Mouse (Mus musculus): Measurements from ENCODE around the gene Plcb4. TPM values are rescaled to one million over a fixed set of nuclear protein-coding genes. Genes with fewer than 3 reads are reported as not detected.
A peak's percentile ranks its signal among the peaks of the same experiment; 100 is the strongest.

The Plcb4 gene
- polyA plus RNA-seq, 1 experiment from 2014 or later: 17.6 TPM

DNA sequence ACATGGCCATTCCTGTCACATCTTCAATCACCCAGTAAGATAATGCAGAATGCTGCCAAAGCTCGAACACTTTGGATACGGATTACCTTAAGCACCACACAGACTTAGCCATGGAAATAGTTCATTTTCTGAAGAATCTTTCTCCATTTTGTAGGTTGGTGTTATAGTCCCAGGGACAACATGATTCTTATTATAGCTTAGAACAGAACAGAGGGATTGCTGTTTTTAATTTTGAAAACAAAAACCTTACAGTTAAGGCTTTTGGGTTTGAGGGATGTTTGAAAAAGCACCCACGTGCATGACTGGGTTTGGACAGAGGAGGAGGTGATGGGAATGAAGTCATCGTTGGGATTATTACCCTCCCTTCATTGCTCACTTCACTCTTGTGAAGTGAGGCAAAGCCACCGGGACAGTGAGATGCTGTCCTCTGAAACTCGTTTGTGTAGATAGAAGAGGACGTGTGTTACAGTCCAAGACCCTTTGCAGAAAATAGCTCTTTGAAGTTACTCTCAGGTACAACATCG lies 18.2 kb downstream of the Plcb4 start:
- no peaks in the 10 kb centered on the region for H3K27me3 ChIP-seq
- ATAC-seq (ENCODE audit: insufficient number of reproducible peaks, insufficient read depth, low FRiP score, low TSS enrichment, low read depth): no peak
- no peaks in the 10 kb centered on the region for H3K9me3 ChIP-seq
- H3K4me1 ChIP-seq: peaks cover 18% of the 10 kb centered on the region; the same call in 1 of the 2 replicates
- H3K27ac ChIP-seq: no peak overlapping the region
- WGBS: 54% methylated on average over 8 of the region's 8 CpGs
- no peaks in the 10 kb centered on the region for H3K36me3 ChIP-seq
- H3K4me2 ChIP-seq: no peak overlapping the region
- H3K4me3 ChIP-seq: no peak overlapping the region
- no peak overlapping the region for H3K9ac ChIP-seq

DNA sequence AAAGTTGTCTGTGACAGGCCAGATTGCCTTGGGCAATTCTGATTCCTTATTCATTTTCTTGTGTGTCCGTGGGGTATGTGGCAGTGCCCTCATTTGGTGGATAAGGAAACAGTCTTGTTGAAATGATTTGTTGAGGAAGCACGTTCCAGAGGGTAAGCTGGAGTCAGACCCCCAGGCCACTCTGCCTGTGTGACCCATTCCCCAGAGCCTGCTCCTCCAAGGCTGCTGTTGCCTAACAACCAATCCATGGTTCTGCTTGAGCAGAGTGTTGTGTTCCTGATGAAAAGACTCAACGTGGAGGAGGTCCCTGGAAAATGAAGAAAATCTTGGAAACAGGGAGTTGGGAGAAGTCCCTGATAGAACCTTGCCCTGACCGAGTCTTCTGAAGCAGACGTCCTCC lies 18.8 kb downstream of the Plcb4 start:
- Histone ChIP-seq H3K9ac (no peak overlapping the region), H3K4me3 (no peak overlapping the region), H3K27ac (no peak overlapping the region), H3K27me3 (no peaks in the 10 kb centered on the region), H3K36me3 (no peaks in the 10 kb centered on the region), H3K4me2 (no peak overlapping the region), H3K9me3 (no peaks in the 10 kb centered on the region), H3K4me1 (peaks cover 18% of the 10 kb centered on the region; the same call in 1 of the 2 replicates)
- WGBS: 52% methylated on average over 5 of the region's 5 CpGs
- ATAC-seq (ENCODE audit: insufficient number of reproducible peaks, insufficient read depth, low FRiP score, low TSS enrichment, low read depth): no peak

DNA sequence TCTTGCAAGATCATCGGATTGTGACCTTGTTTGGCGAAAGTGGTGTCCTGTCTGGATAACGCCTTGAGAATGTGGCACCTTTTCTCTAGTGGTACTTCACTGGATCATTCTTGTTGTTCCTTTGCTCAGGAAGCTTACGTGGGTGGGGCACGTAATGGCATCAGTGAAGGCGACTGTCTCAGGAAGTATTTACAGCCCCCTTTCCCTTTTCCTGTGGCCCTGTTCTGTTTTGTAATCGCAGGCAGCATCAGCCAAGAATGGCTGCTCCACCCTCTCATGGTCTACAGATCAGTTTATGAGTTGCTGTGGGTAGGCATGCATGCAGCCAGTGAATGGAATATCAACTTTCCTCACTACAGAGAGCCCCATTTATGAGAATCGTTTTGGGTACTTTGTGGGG lies 21.2 kb downstream of the Plcb4 start:
- H3K36me3 ChIP-seq: no peaks in the 10 kb centered on the region
- H3K27ac ChIP-seq: peak overlapping the region; percentile 51; the same call in 1 of the 2 replicates
- H3K4me2 ChIP-seq: no peak overlapping the region
- H3K4me1 ChIP-seq: peaks cover 18% of the 10 kb centered on the region; the same call in 1 of the 2 replicates
- H3K4me3 ChIP-seq: no peak overlapping the region
- 81% methylated on average over 8 of the region's 8 CpGs for WGBS
- H3K27me3 ChIP-seq: no peaks in the 10 kb centered on the region
- H3K9ac ChIP-seq: no peak overlapping the region
- no peak for ATAC-seq (ENCODE audit: insufficient number of reproducible peaks, insufficient read depth, low FRiP score, low TSS enrichment, low read depth)
- no peaks in the 10 kb centered on the region for H3K9me3 ChIP-seq

DNA sequence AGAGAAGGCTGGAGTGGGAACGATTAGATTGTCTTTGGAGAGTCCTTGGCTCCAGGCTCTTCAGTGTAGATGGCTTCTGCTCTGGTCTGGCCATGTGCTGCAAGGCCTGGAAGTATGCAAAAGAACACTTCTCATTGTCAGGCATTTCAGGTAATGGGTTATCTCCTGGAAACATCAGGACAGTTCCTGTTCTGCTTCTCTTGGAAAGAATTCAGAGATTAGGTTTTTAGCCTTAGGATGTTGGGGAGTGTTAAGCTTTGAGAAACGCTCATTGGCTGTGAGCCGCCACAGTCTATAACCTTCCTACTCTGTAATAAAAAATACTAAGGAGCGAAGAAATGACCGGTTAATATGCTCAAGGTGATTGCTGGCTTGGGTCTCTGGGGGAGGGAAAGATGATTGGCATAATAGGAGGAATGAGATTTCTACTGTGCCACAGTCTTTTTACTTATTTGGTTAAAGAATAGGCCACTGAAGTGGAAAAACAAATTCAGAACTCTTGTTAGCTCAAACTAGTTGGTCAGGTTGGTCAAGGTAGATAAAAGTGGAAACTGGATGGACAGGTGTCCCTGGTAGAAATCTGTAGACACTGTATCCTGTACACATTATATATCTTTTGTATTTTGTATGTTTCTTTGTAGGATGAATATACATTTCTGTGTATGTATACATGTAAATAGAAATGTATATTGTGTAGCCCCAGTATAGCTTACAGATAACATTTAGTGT lies 21.8 kb downstream of the Plcb4 start:
- WGBS: 74% methylated on average over 5 of the region's 5 CpGs
- no peaks in the 10 kb centered on the region for H3K36me3 ChIP-seq
- H3K4me3 ChIP-seq: no peak overlapping the region
- H3K4me1 ChIP-seq: peaks cover 18% of the 10 kb centered on the region; the same call in 1 of the 2 replicates
- H3K27ac ChIP-seq: peak overlapping the region; percentile 51; the same call in 1 of the 2 replicates
- no peaks in the 10 kb centered on the region for H3K27me3 ChIP-seq
- H3K4me2 ChIP-seq: no peak overlapping the region
- H3K9ac ChIP-seq: no peak overlapping the region
- no peak for ATAC-seq (ENCODE audit: insufficient number of reproducible peaks, insufficient read depth, low FRiP score, low TSS enrichment, low read depth)
- H3K9me3 ChIP-seq: no peaks in the 10 kb centered on the region

DNA sequence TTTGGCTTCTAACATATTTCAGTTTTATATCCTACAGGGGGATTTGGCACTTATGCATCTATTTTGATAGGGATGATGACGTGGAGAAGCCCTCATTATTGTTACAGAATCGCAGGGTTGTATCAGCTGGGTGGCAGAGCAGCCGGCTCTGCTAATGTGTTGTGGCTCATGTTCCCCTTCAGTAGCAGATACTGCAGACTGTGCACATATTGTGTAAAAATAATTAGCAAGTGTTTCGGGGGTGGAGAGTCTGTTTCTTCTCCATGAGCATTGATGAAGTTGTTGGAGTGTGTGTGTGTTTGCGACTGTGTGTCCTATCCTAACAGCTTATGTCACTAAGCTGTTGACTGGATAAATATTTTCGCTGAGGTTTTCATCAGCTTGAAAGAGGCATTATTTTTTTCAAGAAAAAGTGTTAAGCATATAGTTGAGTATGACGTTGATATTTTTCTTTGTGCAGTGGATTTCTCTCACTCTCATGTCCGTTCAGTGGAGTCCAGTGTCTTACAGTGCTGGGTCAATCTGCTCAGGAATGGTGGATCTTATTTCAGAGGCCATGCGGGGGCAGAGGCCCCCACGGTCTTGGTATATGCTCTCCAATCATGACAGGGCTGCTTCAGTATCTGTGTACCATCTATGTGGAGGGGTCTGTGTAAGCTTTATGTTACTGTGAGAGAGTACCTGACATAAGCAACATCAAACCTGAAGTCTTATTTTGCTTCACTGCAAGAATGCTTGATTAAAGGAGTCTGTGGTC lies 25.1 kb downstream of the Plcb4 start:
- 0 out of 2 replicates have a peak, but pooled peaks cover 12% of the 10 kb centered on the region for H3K4me1 ChIP-seq
- H3K9me3 ChIP-seq: no peaks in the 10 kb centered on the region
- no peak overlapping the region for H3K27ac ChIP-seq
- 68% methylated on average over 10 of the region's 10 CpGs for WGBS
- no peak overlapping the region for H3K4me3 ChIP-seq
- no peak overlapping the region for H3K9ac ChIP-seq
- no peak for ATAC-seq (ENCODE audit: insufficient number of reproducible peaks, insufficient read depth, low FRiP score, low TSS enrichment, low read depth)
- H3K4me2 ChIP-seq: no peak overlapping the region
- no peaks in the 10 kb centered on the region for H3K27me3 ChIP-seq
- no peaks in the 10 kb centered on the region for H3K36me3 ChIP-seq

DNA sequence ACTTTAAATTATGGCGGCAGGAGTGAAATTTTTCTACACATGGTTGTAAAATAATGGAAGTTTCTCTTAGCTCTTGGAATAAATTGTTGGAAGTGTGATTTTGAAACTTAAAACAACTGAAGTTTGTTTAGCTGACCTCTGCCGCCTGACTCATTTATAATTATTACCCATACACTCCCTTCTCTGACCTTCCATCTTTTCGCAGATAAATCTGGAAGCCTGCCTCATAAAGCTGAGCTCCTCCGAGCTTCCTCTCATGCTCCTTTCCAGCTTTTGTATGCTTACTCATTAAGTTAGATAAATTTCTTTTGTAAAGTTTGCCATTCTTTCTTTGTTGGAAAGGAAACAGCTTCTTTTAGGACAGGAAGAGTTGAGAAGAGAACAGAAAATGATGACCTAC lies 27.9 kb downstream of the Plcb4 start:
- no peak for ATAC-seq (ENCODE audit: insufficient number of reproducible peaks, insufficient read depth, low FRiP score, low TSS enrichment, low read depth)
- H3K36me3 ChIP-seq: no peaks in the 10 kb centered on the region
- no peaks in the 10 kb centered on the region for H3K9me3 ChIP-seq
- 86% methylated on average over 4 of the region's 4 CpGs for WGBS
- no peak overlapping the region for H3K4me2 ChIP-seq
- no peak overlapping the region for H3K9ac ChIP-seq
- no peak overlapping the region for H3K4me3 ChIP-seq
- no peaks in the 10 kb centered on the region for H3K4me1 ChIP-seq
- H3K27ac ChIP-seq: no peak overlapping the region
- no peaks in the 10 kb centered on the region for H3K27me3 ChIP-seq

DNA sequence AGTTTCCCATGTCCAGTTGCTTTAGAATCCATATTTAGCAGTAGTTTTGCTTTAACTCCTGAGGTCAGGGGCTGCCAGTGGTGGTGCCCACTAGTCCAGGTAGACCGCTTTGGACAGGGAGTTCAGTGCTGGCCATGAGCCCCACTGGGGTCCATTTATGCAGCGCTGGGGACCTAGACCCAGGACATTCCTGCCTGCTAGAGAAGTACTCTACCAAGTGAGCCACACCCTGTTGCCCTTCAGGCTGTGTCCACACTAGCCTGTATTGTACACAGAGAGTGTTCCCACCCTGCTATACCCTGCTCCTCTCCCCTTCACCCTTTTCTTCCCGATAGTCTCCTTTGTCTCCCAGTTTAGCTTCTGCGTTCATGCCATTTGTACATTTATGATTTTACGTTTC lies 28.8 kb downstream of the Plcb4 start:
- WGBS: 93% methylated on average over 5 of the region's 5 CpGs

DNA sequence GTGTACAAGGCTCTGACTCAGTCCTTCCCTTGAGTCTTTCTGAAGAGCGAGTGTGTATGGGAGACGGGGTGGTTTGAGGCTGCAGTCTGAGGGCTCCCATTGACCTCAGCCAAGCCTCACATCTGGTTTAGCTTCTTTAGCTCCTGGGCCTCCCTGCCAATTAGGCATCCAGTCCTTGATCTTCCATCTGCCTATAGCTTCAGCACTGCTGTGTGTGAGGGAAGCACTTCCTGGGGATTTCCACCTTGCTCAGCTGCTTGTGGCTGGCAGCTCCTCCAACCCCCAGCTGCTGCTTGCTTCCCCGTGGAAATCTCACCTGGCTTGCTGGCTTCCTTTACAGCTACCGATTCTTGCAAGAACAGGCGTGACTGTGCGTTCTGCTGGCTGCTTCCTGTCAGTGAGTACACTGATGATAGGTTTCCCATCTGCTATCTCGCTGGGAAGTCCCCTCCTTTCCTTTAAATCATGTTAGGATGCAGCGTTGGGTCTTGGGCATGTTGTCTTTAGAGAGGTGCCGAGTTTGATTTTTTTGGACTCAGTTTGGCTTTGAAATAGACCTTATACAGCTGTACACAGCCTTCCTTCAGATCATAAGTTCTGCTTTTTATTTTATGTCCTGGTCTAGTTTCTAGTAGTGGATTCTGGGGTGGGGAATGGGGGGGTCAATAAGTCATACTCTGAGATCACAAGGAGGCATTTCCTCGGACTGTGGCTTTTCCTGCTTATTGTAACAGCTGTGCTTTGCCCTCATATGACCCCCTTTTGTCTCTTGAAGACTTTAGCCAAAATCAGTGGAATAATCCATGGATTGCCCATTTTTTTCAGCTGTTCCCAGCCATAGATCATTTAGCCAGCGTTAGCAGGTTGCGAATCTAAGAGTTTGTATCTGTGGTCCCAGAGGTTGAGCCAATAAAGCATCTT lies 34.0 kb downstream of the Plcb4 start:
- 41% methylated on average over 12 of the region's 12 CpGs for WGBS
- no peak for ATAC-seq (ENCODE audit: insufficient number of reproducible peaks, insufficient read depth, low FRiP score, low TSS enrichment, low read depth)
- H3K27ac ChIP-seq: 0 out of 2 replicates have a peak overlapping the region, but pooled peaks have one; percentile 39

More for the DNA sequence above, 28.8 kb downstream of the Plcb4 start:
- Histone ChIP-seq H3K9ac (no peak overlapping the region), H3K4me3 (no peak overlapping the region), H3K9me3 (no peaks in the 10 kb centered on the region), H3K4me2 (no peak overlapping the region), H3K27me3 (no peaks in the 10 kb centered on the region), H3K36me3 (no peaks in the 10 kb centered on the region), H3K4me1 (peaks cover 4% of the 10 kb centered on the region; the same call in 1 of the 2 replicates), H3K27ac (no peak overlapping the region)
- ATAC-seq (ENCODE audit: insufficient number of reproducible peaks, insufficient read depth, low FRiP score, low TSS enrichment, low read depth): no peak

DNA sequence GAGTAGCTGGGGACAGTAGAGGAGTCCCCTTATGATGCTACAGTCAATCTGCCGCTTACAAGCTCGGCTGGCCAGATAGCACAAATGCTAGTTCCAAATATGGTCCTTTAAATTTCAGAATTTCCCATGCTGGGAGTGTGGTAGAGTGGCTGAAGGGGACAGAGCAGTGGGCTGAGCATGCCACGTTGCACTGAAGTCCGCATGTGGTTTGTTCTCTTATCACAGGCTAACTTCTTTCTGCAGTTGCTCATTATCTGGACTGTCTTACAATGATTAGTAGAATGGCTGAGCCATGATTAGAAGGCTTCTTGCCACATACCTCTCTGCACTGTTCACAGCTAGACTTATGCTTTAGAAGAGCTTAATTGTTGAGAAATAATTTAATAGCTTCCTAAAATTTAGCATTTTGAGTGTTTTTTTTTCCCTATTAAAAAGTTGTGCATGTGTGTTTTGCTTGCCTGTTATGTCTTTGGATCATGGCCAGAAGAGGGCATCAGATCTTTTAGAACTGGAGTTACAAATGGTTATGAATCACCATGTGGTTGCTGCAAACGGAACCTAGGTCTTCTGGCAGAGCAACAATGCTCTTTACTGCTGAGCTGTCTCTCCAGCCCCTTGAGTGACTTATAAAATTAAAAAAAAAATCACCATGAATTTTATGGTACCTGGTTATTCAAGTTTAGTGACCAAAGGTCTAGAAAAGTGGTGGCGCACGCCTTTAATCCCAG lies 42.0 kb downstream of the Plcb4 start:
- Histone ChIP-seq H3K4me3 (no peak overlapping the region), H3K36me3 (no peaks in the 10 kb centered on the region), H3K9ac (no peak overlapping the region), H3K4me2 (no peak overlapping the region), H3K27ac (no peak overlapping the region), H3K9me3 (no peaks in the 10 kb centered on the region), H3K4me1 (no peaks in the 10 kb centered on the region), H3K27me3 (no peaks in the 10 kb centered on the region)
- no peak for ATAC-seq (ENCODE audit: insufficient number of reproducible peaks, insufficient read depth, low FRiP score, low TSS enrichment, low read depth)
- 90% methylated on average over 7 of the region's 7 CpGs for WGBS

More for the DNA sequence above, 34.0 kb downstream of the Plcb4 start:
- Histone ChIP-seq H3K36me3 (no peaks in the 10 kb centered on the region), H3K9ac (no peak overlapping the region), H3K4me2 (no peak overlapping the region), H3K4me1 (peaks cover 7% of the 10 kb centered on the region; the same call in 1 of the 2 replicates), H3K4me3 (no peak overlapping the region), H3K27me3 (no peaks in the 10 kb centered on the region), H3K9me3 (no peaks in the 10 kb centered on the region)

DNA sequence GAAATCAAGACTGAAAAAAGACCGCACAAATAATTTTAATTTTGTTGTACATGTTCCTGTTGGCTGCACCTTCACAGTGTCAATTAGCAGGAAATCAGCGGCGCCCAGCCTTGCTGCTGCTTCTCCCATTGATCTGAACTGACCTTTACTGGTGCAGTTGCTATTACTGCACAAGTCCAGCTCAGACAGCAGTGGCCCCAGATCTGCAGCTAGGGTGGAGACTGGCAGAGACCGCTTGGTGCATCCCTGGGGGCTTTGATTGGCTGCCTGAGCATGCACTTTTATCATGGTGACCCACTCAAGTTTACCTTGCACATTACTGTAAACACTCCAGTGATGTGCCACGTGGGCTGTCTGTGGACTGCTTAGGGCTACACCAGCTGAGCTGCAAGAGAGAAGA lies 45.9 kb downstream of the Plcb4 start:
- H3K27ac ChIP-seq: no peak overlapping the region
- no peaks in the 10 kb centered on the region for H3K27me3 ChIP-seq
- H3K9me3 ChIP-seq: no peaks in the 10 kb centered on the region
- ATAC-seq (ENCODE audit: insufficient number of reproducible peaks, insufficient read depth, low FRiP score, low TSS enrichment, low read depth): no peak
- no peak overlapping the region for H3K9ac ChIP-seq
- no peaks in the 10 kb centered on the region for H3K36me3 ChIP-seq
- H3K4me2 ChIP-seq: no peak overlapping the region
- H3K4me1 ChIP-seq: no peaks in the 10 kb centered on the region
- 86% methylated on average over 5 of the region's 5 CpGs for WGBS
- no peak overlapping the region for H3K4me3 ChIP-seq
